9 mouse cellular contexts compared by ENCODE assay signal in genomic region chr8:49035519-49035918, GRCm38 (mm10).
DNase-seq lines count a peak whose midpoint lies in the region; ATAC-seq and TF ChIP-seq lines count a peak whose summit lies in the region.
"Had no signal": no experiment of that assay in that cellular context is flagged by ENCODE, and none has a peak within 500 bp of the region (broad histone marks: within the 10 kb centered on the region; RNA-seq: fewer than 3 reads in every experiment).

No protein-coding gene starts in this region.

- peak; percentile 43; the same call in 1 of the 2 replicates for TF ChIP-seq CTCF in liver, adult 2 months (IDR thresholded peaks at IDR 0.05; ENCODE audit: low read depth, low read length)

- ATAC-seq in liver, embryonic 11.5 days (replicated peaks; ENCODE audit: low FRiP score), result no peak
- no peak for ATAC-seq in CD4-positive, CD25-positive, alpha-beta regulatory T cell, adult 4 months

- no peaks in the 10 kb centered on the region for H3K4me1 ChIP-seq in liver, adult 2 months (ENCODE audit: control insufficient read depth, insufficient read depth, low read length)
- no peaks in the 10 kb centered on the region for H3K4me1 ChIP-seq in liver, embryonic 11.5 days (replicated peaks; ENCODE audit: control insufficient read depth, insufficient read depth, low read length)
- H3K4me1 ChIP-seq: hindbrain, embryonic 15.5 days had no signal

- no peaks in the 10 kb centered on the region for H3K79me2 ChIP-seq in liver, adult 2 months (ENCODE audit: control insufficient read depth, insufficient read depth, low read length)

- 50% methylated on average over 8 of the region's 8 CpGs for WGBS in liver, adult 2 months
- WGBS in liver, embryonic 11.5 days, result 48% methylated on average over 8 of the region's 8 CpGs

- no peaks in the 10 kb centered on the region for H3K27me3 ChIP-seq in liver, adult 2 months (ENCODE audit: control insufficient read depth, insufficient read depth, low read length)
- no peaks in the 10 kb centered on the region for H3K27me3 ChIP-seq in liver, embryonic 11.5 days (replicated peaks; ENCODE audit: control insufficient read depth, insufficient read depth, low read length)
- H3K27me3 ChIP-seq: hindbrain, embryonic 15.5 days had no signal

- no peak overlapping the region for H3K9ac ChIP-seq in liver, adult 2 months (ENCODE audit: low read depth, low read length)
- no peak overlapping the region for H3K9ac ChIP-seq in liver, embryonic 11.5 days (ENCODE audit: low read depth, low read length)
- H3K9ac ChIP-seq: hindbrain, embryonic 15.5 days had no signal

- TF ChIP-seq POLR2A in liver, adult 2 months (IDR thresholded peaks at IDR 0.05; ENCODE audit: extremely low read depth, insufficient read depth, low read length), result no peak

- no peak overlapping the region for H3K4me3 ChIP-seq in liver, adult 2 months (ENCODE audit: insufficient read depth, low read depth, low read length)
- H3K4me3 ChIP-seq in liver, embryonic 11.5 days (ENCODE audit: low read depth, low read length), result no peak overlapping the region
- H3K4me3 ChIP-seq: hindbrain, embryonic 15.5 days had no signal

- intact Hi-C loops in heart, postnatal 10 days (cut with DNase I), result loop anchor here (5.0 to 10.0 kb wide), 2 partner anchors 341 to 813 kb away; no protein-coding TSS in a partner anchor

- H3K4me2 ChIP-seq in liver, embryonic 11.5 days, result no peak overlapping the region
- H3K4me2 ChIP-seq: hindbrain, embryonic 15.5 days had no signal

- no peaks in the 10 kb centered on the region for H3K36me3 ChIP-seq in liver, adult 2 months (ENCODE audit: control insufficient read depth, insufficient read depth, low read length)
- no peaks in the 10 kb centered on the region for H3K36me3 ChIP-seq in liver, embryonic 11.5 days (ENCODE audit: control insufficient read depth, insufficient read depth, low read length)
- H3K36me3 ChIP-seq: hindbrain, embryonic 15.5 days had no signal

- no peak overlapping the region for H3K27ac ChIP-seq in liver, adult 2 months (replicated peaks; ENCODE audit: insufficient read depth, low read depth, low read length)
- H3K27ac ChIP-seq in liver, embryonic 11.5 days (ENCODE audit: low read depth, low read length), result no peak overlapping the region
- H3K27ac ChIP-seq: hindbrain, embryonic 15.5 days had no signal

- peak; percentile 48 for DNase-seq in liver, adult 2 months (ENCODE audit: extremely low read depth, low read depth, low spot score)
- DNase-seq in liver, embryonic 11.5 days (ENCODE audit: low spot score), result no peak
- DNase-seq in brain, adult 2 months (ENCODE audit: low read depth, low spot score), result peak; percentile 72
- DNase-seq in heart, postnatal 10 days, result peak; percentile 17 to 43
- peak; percentile 30 to 31 for DNase-seq in left cerebral cortex, adult 18-20 months (ENCODE audit: low spot score in 2 of 2)
- DNase-seq in right cerebral cortex, postnatal 4 days, result peak; percentile 2
- DNase-seq in yolk sac, embryonic 10.5 days (ENCODE audit: low spot score), result no peak

- H3K9me3 ChIP-seq in liver, embryonic 11.5 days (ENCODE audit: control insufficient read depth, low read length), result 0 out of 2 replicates have a peak, but pooled peaks cover 2% of the 10 kb centered on the region
- H3K9me3 ChIP-seq: hindbrain, embryonic 15.5 days had no signal

Comparison
In these comparisons a context has a peak if more than half of its experiments do, and no peak if none do; other contexts are left out.
1. DNase-seq: peak in liver, adult 2 months (single experiment), brain, adult 2 months (single experiment), heart, postnatal 10 days (2 of 2), left cerebral cortex, adult 18-20 months (2 of 2) and right cerebral cortex, postnatal 4 days (single experiment); none in liver, embryonic 11.5 days (single experiment) and yolk sac, embryonic 10.5 days (single experiment).